Mouse (Mus musculus) NIH3T3 (cell line): ENCODE results near the gene Zfp706.

Experiments
- DNase-seq: peaks from one replicate; pipeline ENCODE4 v3.0.0-alpha.2; 2012; ENCODE audit warnings: low read depth

The Zfp706 gene

DNA sequence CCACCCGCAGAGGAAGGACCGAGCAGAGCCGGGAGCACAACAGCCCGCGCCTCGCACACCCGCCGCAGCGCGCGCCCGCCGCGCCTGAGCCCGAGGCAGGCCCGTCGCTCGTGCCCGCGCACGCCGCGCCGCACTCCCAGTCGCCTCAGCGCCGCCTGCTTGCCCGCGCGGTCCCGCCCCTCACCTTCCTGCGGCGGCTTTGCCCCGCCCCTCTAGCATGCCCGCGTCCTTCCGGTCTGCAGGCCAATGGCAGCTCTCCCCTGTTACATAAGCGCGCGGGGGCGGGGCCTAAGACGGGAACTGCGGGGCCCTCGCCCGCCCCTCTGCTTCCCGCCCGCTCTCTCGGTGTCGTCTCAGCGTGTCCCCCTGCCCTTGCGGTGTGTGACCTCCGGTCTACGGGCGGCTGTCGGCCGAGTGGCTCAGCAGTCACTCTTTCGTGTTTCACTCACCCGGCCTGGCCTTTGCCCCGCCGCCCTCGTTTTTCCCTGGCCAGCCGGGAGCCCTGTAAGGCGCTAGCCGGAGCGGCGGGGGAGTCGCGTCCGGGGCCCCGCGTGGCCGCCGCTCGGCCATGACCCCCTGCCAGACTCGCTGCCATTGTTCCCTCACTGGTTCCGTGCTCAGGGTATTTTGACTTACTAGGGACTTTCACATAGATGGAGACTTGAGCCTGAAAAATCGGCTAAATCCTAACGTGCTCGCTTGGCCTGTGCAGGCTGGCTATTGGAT lies at the start of gene Zfp706:
TSS of gene Zfp706 (minus strand) at position 541 of the 726 bp plus-strand sequence.
- DNase-seq: peak; percentile 99

DNA sequence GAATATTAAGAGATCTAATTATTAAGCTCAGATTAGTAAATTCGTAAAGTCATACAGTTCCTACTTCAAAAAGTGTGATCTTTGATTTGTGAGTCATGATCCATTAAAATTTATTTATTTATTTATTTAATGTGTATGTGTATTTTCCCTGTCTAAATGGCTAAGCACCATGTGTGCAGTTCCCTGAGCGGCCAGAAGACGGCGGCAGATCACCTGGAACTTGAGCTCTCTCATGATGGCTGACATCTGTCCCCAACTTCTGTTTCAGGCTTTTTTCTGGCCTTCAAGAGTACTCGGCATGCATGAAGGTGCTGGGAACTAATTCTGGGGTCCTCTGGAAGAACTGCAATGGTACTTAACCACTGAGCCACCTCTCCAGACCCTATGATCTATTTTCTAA lies 47.0 kb upstream of the Zfp706 start:
- no peak for DNase-seq

DNA sequence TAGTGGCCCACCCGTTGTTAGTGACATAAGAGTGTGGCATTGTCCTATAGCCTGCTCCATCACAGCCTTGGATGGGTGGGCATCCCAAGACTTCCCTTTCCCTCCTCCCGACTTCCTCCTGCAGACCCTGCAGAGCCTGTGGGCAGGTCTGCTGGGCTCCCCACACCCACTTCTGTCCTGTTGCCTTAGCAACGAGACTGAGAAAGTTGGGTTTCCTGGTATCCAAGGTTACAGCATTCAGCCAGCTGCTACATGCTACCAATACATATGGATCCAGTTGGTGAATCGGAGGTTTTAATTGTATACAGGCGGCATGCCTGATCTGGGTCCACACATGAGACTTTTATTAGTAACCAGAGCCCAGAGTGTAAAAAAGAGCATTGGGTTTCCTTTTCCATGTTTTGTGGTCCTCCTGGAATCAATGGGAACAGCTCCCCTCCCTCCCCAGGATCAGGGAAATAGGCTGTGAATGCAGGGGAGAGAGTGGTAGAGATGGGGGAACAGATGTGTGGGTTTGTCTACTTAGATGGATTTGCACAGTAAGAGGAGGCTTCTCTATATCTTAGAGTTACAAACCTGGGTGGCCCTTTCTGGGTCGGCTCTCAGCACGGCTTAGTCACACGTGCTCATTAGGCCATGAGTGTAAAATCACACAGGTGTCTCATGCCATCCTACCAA lies 45.7 kb upstream of the Zfp706 start:
- no peak for DNase-seq

DNA sequence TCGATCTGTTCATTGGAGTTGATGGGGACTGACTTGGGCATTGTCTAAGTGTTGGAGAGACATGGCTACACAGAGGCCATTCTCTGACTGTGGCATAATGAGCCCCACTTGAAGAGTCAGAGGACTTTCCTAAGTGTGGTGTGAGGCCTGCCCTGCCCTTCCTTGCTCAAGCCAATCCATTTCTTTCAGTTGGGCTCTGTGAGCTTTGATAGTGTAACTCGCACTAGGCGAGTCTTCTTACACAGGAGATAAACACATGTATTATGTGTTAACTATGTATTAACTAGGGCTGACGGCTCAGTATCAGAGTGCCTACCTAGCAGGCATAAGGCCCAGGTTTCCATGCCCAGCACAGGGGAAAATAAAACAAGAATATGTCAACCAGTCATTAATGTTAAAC lies 39.8 kb upstream of the Zfp706 start:
- no peak for DNase-seq

DNA sequence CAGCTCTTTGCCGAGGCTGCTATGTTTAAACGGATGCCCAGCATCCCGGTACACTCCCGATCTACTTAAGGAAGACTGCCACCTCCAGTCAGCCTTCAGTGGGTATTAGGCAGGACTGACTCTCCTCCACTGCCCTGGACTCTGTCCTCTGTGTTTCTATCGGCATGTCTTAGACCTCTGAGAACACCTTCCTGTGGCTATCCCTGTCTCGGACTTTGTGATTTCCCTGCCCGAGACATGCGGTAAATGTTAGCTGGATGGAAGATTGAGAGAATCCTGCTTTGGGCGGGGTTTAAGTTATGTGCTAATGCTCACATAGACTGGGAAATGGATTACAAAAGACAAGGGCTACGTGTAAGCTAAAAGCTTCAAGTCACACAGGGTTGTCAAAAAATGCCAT lies 39.0 kb upstream of the Zfp706 start:
- DNase-seq: no peak

DNA sequence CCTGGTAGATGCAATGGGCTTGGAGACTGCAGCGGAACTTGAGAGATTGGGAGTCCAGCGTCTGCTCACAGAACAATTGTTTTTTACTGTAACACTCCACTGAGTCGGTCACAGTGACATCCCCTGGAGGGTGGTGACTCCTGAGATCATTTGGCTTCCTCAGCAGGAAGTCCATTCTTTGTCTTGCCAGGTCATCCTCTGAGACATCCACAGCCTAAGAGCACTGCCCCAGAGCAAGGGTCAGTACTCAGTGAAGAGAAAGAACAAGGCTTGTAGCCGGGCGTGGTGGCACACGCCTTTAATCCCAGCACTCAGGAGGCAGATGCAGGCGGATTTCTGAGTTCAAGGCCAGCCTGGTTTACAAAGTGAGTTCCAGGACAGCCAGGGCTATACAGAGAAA lies 38.6 kb upstream of the Zfp706 start:
- no peak for DNase-seq

DNA sequence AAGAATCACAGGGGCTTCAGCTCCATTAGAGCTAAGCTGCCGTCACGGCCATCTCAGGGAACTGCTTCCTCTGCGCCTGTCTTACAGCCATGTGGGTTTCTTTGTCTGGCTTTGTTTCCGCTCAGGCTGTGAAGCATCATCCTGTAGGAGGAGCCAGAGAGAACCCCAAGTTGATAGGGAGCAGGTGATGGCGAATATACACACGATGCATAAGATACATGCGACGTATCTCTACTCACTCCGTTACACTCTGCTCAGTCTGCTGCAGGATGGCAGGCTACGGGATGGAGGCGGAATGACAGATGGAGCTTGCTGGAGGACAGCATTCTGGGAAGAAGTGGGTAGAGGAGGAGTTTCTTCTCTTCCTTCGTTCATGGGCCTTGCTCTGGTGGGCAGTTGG lies 37.9 kb upstream of the Zfp706 start:
- DNase-seq: no peak

DNA sequence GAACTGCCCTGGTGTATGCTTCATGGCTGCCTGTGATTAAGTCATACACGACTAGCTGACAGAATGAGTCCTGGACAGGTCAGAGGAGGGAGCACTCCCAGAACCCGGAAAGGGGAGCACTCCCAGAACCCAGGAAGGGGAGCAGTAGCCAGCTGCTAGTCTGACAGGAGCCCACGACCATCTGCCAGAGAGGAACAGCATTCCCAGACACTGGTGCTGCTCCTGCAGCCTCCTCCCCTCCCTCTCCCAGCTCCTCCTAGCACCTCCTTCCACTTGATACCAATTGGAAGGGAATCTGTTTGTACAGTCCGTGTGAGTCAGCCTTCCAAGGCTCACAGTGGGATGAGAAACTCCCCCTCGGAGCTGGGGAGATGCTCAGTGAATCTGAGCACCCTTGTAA lies 35.0 kb upstream of the Zfp706 start:
- no peak for DNase-seq

DNA sequence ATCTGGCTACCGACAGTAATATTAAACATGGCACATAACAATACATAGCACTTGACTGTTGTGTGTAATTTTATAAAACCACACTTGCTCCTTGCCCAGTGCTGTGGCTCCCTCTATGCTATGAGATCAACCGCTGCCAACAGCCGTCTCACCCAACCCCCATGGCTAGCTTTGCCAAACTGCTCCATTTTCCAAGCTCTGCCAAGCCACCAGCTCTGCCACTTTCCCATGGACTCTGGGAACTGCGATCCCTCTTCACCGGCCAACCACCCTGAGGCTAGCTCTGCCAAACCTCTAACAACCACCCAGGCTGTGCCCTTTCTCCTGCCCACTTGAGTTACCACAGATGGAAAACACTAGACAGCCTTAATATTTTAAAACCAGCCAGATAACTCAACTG lies 33.6 kb upstream of the Zfp706 start:
- no peak for DNase-seq

DNA sequence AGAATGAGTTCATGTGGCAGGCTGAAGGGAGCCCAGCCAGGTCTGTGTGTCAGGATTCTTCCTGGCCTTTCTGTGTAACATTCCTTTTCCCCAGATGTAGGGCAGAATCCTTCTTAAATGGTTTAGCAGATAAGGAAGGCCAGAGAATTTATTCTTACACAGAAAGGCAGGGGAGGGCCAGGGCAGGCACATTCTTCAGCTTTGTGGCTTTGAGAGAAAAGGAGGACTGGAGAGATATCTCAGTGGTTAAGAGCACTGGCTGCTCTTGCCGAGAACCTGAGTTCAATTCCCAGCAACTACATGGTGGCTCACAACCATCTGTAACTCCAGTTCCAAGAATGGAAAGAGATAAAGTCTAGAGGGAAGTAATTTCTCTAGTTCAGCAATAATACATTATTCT lies 31.1 kb upstream of the Zfp706 start:
- no peak for DNase-seq

DNA sequence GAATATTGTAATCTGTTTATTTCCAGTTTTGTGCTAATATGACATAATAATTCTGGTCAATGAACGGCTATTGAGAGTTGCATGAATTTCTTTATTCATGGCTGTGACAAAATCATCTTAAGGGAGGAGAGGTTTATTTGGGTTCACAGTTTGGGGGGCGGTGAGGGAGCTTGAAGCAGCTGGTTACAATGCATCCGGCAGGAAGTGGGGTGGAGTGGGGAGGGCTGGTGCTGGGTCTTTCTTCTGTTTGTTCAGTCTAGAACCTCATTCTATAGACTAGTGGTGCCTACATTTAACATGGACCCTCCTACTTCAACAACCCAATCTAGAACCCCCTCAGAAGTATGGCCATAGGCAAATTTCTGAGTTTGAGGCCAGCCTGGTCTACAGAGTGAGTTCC lies 30.1 kb upstream of the Zfp706 start:
- no peak for DNase-seq

DNA sequence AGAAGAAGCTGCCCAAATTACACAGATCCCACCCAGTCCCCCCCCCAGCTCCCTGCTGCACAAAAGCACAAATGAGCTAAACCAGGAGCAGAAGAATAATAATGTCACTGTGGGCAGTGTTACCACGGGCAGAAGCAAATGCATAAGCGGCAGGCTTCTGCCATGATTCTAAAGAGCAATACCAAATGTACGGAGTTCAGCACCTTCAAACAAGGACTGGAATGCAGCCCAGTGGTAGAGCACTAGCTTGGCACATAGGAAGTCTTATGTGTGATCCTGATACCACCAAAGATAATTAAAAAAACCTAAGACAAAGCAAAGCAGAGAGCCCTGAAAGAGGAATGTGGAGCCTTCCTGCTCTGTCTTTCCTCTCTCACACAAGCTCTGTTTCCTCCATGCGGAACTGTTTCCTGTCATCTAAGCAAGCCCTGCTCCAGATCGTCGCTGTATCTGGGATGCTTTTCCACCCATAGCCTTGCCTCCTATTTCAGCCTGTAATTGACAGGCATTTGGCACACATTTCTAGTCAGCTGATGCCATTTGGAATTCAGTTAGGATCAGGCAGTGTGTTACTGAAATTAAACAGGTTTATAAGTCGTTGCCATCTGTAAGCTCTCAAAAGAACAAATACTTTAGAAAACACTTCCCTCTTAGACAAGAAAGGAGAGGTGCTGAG lies 29.0 kb upstream of the Zfp706 start:
- no peak for DNase-seq

DNA sequence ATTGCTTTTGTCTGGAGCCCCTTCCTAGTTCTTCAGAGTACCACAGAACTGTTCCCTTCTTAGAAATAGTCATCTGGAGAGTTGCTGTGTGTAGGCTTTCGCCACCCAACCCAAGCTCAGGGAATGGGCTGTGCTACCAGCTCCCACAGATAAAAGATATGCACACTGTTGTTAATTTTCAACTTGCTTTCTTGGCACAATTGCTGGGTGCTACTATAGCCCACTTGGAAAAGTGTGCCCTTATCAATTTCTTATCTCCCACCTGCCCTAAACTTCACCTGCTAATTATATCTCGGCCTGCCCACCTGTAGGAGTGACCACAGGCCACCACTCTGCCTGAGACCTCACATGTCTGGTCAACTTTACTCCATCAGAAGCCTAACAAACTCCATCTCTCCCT lies 26.6 kb upstream of the Zfp706 start:
- DNase-seq: no peak

DNA sequence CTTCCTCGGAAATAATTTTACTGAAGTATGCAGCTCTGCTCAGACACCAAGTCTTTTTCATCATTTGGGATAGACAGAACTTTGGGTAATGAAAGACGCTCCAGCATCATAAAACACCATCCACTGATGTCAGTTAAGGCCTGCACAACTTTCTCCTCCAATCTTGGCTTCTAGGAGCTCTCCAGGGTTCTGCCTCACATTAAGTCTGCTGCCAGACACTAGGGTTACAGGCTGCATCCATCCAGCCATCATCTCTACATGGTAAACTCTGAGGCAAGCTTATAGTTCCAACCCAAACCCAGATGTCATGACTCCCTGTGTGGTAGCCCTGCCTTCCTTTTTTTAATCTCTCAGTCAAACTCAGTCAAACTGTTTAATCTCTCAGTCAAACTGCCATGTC lies 25.9 kb upstream of the Zfp706 start:
- DNase-seq: peak; percentile 36

DNA sequence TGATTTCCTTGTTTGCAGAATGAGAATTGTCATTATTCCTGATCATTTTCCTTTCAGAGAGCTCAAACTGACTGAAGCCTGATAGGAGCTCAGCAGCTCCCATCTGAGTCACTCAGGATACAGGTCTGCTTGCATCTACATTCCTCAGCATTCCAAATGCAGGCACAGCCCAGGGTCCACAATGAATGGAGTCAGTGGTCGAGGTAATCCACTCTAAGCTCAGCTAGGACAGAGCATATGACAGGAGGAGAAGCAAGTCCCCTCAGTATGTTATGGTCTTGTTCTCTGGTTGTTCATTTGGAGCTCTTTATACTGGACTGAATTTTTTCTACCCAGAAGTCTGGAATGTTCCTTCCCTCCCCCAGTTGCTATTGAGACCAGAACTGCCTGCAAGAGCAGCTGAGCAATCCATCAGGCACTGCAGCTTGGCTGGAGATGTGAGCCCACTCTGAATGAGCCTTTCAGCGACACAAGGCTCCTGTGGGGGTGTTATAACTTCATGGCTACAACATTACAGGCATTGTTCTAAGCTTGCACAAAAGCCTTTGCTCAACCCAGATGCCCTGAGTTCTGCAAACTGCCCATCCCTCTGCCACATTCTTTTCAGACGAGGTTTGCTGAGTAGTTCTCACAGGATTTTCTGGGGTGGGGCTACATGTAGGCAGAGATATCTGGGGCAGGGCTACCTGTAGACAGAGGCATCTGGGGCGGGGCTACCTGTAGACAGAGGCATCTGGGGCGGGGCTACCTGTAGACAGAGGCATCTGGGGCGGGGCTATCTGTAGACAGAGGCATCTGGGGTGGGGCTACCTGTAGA lies 24.0 kb upstream of the Zfp706 start:
- peak; percentile 30 for DNase-seq

DNA sequence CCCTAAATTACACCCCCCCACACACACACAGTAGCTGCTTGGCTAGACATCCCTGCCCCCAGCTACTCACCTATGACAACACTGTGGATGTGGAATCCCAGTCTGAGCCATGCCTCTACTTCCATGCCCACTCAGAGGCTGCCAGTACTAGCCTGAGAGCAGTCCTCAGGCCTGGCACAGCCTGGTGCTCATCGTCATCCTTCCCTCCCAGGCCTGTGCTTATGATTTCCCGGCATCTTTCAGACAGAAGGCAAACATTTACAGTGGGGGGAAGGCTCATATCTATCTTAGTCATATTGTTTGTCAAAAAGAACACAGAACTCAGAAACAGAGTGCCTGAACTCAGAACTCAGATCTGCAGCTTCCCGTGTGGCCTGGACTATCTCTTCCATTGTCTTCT lies 23.4 kb upstream of the Zfp706 start:
- no peak for DNase-seq

DNA sequence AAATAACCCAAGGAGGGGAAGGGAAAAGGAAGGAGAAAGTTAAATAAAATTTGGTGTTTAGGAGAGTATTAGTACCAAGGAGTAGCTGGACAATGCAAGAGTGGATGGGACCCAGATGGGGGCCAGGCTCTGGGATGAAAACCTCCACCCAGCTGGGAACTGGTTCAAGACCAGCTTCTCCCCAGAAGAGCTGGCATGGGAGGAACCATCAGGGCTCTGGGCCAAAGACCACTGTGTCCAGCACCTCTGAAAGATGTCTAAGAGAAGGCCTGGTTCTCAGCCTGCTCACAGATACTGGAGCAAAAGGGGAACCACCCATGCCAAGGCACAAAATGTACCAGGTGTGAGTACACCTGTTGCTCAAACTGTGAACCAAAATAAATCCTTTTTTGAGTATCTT lies 20.4 kb upstream of the Zfp706 start:
- DNase-seq: no peak

DNA sequence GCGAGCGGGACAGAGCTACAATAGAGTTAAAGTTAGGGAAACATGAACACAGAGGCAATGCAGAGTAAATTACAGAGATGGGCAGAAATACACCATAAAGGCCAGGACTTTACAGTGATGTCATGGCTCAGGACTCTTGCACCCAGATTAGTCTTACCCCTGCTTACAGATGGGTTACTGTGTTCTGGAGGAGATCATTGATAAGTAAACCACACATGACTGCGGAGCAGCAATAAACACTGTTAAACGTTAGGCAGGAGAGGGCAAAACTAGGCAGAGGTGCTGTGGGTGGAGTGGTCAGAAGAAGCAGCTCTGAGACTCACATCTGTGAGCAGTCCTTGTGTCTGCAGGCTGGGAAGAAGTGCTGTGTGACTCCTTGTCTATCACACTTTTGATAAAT lies 18.9 kb upstream of the Zfp706 start:
- no peak for DNase-seq

DNA sequence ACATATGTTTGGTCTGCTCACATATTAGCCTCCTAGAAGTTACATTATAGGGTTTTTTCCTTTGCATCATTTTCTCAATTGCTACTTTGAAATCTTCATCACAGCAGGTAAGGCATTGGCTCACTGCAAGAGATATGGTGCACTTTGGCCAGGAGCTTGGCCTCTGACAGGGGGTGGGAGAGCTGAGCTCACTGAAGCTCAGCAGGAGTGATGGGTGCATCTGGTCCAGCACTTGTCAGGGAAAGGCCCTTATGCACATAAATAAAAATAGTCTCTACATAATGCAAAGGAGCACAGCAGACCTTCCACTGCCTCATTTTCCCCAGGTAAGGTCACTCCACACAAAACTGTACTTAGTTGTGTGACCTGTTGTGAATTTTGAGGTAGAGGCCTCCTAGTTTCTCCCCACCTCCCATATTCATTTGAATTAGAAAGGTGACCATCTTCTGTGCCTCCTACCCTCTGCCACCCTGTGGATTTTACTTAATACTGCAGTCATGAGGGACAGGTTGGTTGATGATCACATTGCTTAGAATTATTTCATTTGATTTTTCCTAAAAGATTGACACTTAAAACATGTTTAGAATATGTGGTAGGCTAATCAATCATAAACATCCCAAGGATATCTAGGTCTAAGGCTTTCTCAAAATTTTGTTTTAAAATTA lies 13.1 kb upstream of the Zfp706 start:
- DNase-seq: peak; percentile 30

DNA sequence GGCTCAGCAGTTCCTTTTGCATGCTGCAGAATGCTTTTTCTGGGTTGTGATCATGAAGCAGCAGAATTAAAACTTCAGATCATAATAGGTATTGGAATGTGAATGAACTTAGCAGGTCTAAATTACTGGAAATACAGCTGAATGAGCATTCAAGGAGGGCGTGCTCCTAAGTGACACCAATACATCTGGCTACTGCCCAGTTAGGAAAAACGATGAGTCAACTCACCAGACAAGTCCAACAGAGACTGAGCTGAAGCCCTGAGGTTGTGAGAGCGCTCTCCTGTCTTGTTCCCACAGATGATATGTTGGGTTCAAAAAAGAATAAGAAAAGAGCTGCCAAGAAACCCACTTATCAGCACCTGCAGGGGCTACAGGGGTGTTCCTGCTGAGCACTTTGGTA lies 11.9 kb upstream of the Zfp706 start:
- peak; percentile 27 for DNase-seq

DNA sequence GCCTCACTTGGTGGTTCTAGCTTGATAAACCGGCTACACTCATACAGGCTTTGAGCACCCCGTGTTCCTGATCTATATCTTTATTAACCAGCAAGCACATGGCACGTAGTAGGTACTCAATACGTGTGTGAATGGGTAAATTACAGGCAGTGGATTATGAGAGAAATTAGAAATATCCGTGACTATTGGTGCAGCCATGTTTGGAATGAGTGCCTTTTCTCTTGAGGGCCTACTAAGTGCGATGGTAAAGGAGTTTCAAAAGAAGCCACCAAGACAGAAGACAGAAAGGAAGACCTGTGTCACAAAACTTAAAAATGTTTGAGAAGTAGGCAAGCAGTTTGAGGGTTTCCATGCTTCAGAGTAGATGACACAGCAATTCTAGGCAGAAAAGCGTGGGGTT lies 4.3 kb upstream of the Zfp706 start:
- DNase-seq: no peak

DNA sequence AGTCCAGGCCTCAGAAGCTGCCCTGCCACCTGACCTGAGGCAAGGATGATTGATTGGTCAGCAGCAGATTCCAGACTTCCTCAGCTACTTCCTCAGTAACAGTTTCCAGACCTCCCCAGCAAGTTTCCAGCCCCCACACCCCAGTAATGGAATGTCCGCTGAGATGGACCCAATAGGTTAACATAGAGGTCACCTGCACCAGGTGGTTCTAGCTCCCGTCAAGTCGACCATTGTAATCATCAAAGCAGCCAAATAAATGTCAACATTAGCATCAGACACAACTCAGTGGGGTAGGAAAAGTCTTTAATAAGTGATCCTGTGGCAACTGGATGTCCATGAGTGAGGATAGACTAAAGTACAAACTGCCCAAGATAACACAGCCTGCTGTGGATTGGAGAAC lies 3.7 kb upstream of the Zfp706 start:
- DNase-seq: no peak
